Mouse (Mus musculus) large intestine, adult 2 months (tissue): ENCODE results near the gene Tedc2. TPM values are rescaled to one million over a fixed set of nuclear protein-coding genes. Genes with fewer than 3 reads are reported as not detected.

Source experiments
- DNase-seq: peaks from one replicate; pipeline ENCODE4 v3.0.0-alpha.2; 2012; ENCODE audit warnings: low read depth, low spot score
- WGBS: fragments of 180-500 bp; shearing (Covaris S2); methylation state at CpG from one replicate; pipeline ENCODE4 v1.1.7; 2018; 5-methylcytosine and 5-hydroxymethylcytosine counted together
- polyA plus RNA-seq: library from polyadenylated mRNA; depleted of rRNA; stranded (reverse); fragments of >200 nt; gene quantifications from 2 replicates; pipeline ENCODE4 v1.2.3, GENCODE M21; 2012

Tedc2 gene
- polyA plus RNA-seq, 1 experiment: 8.4 TPM

GRCm38 (mm10) chr17:24199252-24199651 is 21.4 kb downstream of the Tedc2 start:
- 95% methylated on average over 4 of the region's 4 CpGs for WGBS
- no peak for DNase-seq

GRCm38 (mm10) chr17:24197032-24197824 is 23.4 kb downstream of the Tedc2 start:
- WGBS: 69% methylated on average over 15 of the region's 15 CpGs
- no peak for DNase-seq

- no peak for DNase-seq
- 63% methylated on average over 2 of the region's 2 CpGs for WGBS
Measured at GRCm38 (mm10) chr17:24195349-24195748, 25.3 kb downstream of the Tedc2 start.

- DNase-seq: no peak
- 86% methylated on average over 5 of the region's 5 CpGs for WGBS
Measured at GRCm38 (mm10) chr17:24193769-24194168, 26.9 kb downstream of the Tedc2 start.

- no peak for DNase-seq
- 90% methylated on average over 8 of the region's 8 CpGs for WGBS
Measured at GRCm38 (mm10) chr17:24193268-24193667, 27.4 kb downstream of the Tedc2 start.

- no peak for DNase-seq
- 72% methylated on average over 8 of the region's 8 CpGs for WGBS
Measured at GRCm38 (mm10) chr17:24192848-24193247, 27.8 kb downstream of the Tedc2 start.

- DNase-seq: no peak
- WGBS: 75% methylated on average over 4 of the region's 4 CpGs
Measured at GRCm38 (mm10) chr17:24191481-24191880, 29.2 kb downstream of the Tedc2 start.

DNA sequence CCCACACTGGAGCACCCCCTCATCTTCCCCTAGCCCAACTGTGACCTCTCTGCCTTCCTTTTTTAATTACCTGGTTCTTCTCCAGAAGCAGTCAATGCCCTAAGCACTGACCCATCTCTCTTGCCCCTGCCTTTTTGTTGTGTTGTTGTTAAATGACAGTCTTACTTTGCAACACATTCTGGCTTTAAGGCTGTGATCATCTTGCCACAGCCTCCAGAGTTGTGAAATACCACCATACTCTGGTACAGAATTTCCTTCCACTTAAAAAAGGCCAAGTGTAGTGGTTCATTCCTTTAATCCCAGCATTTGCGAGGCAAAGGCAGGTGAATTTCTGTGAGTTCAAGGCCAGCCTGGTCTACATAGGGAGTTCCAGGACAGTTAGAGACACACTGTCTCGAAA is 29.7 kb downstream of the Tedc2 start:
- 79% methylated on average over 2 of the region's 2 CpGs for WGBS
- DNase-seq: no peak

DNA sequence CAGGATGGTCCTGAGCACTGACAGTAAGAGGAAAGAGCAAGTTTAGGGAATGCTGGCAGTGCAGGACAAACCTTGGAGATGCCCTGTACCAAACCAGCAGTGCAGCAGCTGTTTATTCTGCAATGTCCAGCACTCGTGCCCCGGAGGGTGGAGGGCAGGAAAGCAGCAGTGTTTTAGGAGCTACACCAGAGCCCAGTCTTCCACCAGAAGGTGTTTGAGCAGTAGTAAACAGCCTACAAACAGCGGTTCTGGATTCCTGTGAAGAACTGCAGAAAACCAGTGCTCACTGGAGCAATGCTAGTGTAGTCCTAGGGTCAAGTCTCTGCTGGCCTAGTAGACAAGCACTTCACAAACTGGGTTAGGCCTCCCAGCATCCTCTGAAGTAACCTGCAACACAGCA is 46.4 kb downstream of the Tedc2 start:
- 74% methylated on average over 3 of the region's 3 CpGs for WGBS
- DNase-seq: no peak

DNA sequence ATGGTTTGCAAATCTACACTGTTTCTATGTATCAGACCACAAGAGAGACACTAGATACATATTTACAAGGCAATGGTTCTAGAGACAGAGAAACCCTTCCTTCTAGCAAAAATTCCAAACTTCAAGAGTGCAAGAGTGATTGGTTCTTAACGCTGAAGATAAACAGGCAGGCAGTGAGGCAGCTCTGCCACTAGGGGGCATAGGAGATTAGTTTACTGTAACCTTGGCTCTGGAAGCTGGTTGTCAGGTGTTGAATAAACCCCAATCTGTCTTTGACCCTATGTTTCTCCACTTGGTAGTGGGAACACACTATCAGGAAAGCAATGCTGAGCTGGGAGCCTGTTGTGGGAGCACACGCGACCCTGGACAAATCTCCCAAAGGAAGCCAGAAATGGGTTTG is 47.2 kb downstream of the Tedc2 start:
- 7% methylated on average over 3 of the region's 3 CpGs for WGBS
- no peak for DNase-seq

- WGBS: 79% methylated on average over 4 of the region's 4 CpGs
Measured at GRCm38 (mm10) chr17:24171738-24172137, 48.9 kb downstream of the Tedc2 start.

DNA sequence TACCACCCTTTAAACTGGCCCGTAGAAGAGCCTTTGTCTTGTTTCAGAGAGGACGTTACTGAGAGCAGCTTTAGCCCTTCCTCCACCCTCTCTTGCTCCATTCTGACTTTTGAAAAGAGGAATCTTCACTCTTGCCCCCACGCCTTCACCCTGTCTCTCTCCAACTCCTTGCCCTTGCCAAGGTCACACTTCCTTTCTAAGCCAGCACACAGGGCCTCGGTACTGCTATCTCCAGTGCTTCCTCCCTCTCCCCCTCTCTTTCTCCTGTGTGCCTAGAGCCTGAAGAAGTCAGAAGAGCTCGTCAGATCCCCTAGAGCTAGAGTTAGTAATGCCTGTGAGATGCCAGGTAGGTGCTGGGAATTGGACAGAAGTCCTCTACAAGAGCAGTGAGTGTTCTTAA is 49.9 kb downstream of the Tedc2 start:
- 81% methylated on average over 5 of the region's 5 CpGs for WGBS

More at GRCm38 (mm10) chr17:24171738-24172137, 48.9 kb downstream of the Tedc2 start:
- no peak for DNase-seq

GRCm38 (mm10) chr17:24170125-24170524 is 50.5 kb downstream of the Tedc2 start:
- 52% methylated on average over 3 of the region's 3 CpGs for WGBS
- DNase-seq: no peak

More for the DNA sequence above, 49.9 kb downstream of the Tedc2 start:
- DNase-seq: no peak

GRCm38 (mm10) chr17:24169317-24170065 is 51.2 kb downstream of the Tedc2 start, which contains the start of gene Atp6v0c:
Gene Atp6v0c, minus strand, starts transcription at chr17:24169702.
- WGBS: under 1% methylated on average over 58 of the region's 58 CpGs
- peak; percentile 78 for DNase-seq

- no peak for DNase-seq
- whole genome bisulfite sequencing: 1% methylated on average over 41 of the region's 41 CpGs
Measured at GRCm38 (mm10) chr17:24168590-24169277, 51.9 kb downstream of the Tedc2 start.

DNA sequence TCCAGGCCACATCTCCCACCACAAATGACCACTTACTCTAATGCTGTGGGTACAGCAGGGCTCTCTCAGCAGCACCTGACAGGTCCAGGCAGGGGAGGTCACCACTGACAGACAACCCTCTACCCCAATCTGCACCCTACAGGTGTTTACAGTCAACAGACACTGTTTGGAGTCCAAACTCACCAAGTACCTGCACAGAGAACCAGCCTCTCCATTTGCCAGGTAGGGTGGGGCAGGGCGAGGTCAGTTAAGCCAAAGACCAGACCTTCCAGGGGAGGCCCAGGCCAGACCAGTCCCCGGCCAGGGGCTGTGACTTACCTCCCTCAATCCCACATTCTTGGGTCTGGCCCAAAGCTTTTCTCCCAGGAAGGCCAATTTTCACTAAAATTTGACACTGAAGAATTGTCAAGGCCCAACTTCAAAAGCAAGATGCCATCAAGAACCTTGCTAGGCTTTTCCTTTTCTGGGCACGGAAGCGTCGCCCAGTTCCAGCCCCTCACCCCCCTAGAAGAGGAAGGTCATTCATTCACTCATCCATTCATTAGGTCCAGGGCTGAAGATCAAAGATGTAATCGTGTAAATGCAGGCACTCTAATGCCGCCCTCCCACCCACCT is 52.7 kb downstream of the Tedc2 start:
- 26% methylated on average over 7 of the region's 7 CpGs for WGBS
- no peak for DNase-seq

DNA sequence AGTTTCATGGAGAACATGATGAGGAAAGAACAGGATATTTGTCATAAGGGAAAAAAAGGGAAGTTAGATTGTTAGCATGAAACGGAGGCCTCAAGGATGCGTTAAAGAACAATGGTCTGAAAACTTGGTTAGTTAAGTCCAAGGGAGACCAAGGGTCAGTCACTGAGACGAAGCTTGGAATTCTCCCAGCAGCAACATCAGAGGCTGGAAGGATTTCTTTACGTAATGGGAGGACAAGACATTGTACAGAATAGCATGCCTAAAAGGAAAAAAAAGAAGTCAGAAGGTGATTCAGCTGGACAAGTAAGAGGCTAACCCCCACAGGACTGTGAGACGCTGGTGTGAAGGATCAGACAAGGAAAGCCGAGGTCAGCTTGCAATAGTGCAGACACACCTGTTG is 53.5 kb downstream of the Tedc2 start:
- no peak for DNase-seq
- WGBS: 75% methylated on average over 6 of the region's 6 CpGs
